Mouse (Mus musculus): ENCODE measurements around the gene Gm15446.
"Not testable (repeated sequence)": the region's sequence is repeated elsewhere in the genome, so short reads cannot be mapped to it uniquely, and the experiment has no call there.

The Gm15446 gene

DNA sequence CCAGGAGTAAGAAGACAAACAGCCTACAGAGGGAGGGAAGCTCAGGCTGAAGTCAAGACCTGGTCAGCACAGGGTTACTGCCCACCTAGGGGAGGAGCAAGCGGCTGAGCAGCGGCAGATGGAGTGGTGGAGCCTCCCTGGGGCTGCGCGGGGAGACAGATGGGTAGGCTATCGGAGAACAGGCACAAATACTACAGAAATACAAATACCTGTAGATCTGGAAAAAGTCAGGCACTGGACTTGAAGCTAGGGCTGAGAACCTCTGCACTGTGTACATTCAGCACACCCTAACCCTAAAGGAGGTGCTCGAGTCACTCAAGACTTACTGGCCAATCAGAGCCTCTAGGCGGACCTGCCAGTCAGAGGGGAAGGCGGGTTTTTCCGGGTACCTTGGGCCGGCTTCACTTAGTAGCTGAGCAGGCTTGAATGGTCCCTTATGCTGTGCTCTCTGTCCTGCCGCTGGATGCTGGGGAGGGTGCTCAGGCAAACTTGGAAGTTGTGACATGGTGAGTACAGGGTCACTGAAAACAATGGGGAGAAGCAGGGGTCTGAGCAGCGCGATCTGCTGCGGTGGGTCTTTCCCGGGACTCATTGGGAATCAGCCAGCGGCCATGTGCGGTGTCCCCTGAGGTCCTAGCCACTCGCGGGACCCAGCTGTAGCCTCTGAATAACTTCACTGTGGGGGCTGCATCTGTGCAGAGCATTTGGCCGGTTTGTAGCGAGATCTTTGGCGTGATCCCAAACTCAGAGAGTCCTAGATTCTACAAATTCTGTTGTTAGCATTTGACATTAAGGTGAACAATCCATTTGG, at the start of gene Gm15446:
TSS of gene Gm15446 (plus strand) at position 140 of the 811 bp plus-strand sequence.
- DNase-seq (ENCODE audit: low spot score in 2 of 2): peak; percentile 89

DNA sequence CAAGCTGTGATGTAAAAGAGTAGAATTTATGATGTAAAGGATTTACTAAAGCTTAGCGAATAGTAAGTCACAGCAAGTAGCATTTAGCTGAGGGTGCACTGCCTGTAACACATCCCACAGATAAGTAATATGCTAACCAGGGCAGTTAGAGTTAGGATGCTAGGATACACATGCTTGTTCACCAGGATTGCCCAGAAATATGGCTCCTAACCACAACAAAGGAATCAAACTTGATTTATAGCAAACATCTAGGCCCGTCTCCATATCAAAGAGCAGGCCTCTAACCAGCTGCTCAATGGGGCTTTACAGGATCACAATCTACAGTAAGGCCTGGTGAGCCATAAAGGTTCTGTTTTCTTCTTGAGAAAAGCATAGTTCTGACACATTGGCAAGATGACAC, 929 bp downstream of the Gm15446 start:
- not testable (repeated sequence) for DNase-seq (ENCODE audit: low spot score in 2 of 2)

DNA sequence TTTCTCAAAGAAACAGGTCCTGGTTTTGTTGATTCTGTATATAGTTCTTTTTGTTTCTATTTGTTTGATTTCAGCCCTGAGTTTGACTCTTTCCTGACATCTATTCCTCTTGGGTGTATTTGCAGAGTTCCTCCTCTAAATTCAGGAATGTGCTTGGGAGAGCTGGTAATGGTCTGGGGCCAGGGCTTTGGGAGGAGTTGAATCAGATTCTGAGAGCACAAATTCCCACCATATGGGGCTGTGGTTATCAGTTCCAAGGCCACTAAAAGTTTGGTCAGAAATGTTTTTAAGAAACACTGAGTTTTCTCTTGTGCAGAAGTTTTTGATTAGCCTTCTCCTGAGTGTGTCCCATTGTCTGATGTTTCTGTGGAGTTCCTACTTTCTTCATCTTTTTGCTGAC, 1.7 kb downstream of the Gm15446 start:
- no peak for DNase-seq (ENCODE audit: low spot score in 2 of 2)

DNA sequence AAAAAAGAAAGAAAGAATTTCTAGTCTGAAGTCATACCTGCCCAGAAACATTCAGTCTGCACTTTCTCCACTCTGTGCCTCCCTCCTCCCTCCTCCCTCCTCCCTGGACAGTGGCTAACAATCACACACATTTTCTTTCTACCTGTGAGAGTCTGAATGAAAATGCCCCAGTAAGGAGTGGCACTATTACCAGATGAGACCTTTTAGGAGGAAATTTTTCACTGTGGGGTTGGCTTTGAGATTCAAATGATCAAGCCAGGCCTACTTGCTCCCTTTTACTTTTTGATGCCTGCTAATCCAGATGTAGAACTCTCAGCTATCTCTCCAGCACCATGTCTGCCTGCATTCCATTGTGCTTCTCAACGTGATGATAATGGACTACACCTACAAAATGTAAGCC, 27.1 kb downstream of the Gm15446 start:
- no peak for DNase-seq (ENCODE audit: low spot score in 2 of 2)

DNA sequence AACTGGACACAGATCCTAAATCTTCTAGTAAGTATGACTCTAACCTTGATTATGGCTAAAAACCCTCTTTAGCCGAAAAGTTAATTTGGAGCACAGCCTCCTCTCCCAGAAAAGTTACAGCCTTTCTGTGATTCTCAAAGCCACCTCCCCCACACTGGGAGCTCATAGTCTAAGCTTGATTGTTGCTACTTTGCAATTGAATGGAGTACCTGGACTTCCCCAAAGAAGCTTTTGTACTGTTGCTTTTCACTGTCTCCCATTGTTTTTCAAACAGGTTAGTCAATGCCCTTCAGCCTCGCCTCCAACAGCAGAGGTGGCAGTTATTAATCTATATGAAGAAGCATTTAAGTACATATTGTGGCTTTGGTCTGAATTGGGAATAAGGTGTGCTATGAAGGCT, 57.5 kb downstream of the Gm15446 start:
- not testable (repeated sequence) for DNase-seq (ENCODE audit: low spot score in 2 of 2)
